Mouse (Mus musculus) CD4-positive, CD25-positive, alpha-beta regulatory T cell, adult 4 months (primary cell): ENCODE data around the gene Dlg1. TPM values are rescaled to one million over a fixed set of nuclear protein-coding genes. Genes with fewer than 3 reads are reported as not detected.
A peak's percentile ranks its signal among the peaks of the same experiment; 100 is the strongest.

ENCODE experiments used
- ATAC-seq: one replicate; pipeline ENCODE4 v1.8.0; 2017
- polyA plus RNA-seq, 2 experiments: library from polyadenylated mRNA; unstranded; fragments of 100-300 nt; shearing (Covaris generic); gene quantifications; one replicate each; pipeline ENCODE4 v1.2.1; 2017

The Dlg1 gene
- 10 to 100 TPM; 23.9 to 29.4 TPM for polyA plus RNA-seq

DNA sequence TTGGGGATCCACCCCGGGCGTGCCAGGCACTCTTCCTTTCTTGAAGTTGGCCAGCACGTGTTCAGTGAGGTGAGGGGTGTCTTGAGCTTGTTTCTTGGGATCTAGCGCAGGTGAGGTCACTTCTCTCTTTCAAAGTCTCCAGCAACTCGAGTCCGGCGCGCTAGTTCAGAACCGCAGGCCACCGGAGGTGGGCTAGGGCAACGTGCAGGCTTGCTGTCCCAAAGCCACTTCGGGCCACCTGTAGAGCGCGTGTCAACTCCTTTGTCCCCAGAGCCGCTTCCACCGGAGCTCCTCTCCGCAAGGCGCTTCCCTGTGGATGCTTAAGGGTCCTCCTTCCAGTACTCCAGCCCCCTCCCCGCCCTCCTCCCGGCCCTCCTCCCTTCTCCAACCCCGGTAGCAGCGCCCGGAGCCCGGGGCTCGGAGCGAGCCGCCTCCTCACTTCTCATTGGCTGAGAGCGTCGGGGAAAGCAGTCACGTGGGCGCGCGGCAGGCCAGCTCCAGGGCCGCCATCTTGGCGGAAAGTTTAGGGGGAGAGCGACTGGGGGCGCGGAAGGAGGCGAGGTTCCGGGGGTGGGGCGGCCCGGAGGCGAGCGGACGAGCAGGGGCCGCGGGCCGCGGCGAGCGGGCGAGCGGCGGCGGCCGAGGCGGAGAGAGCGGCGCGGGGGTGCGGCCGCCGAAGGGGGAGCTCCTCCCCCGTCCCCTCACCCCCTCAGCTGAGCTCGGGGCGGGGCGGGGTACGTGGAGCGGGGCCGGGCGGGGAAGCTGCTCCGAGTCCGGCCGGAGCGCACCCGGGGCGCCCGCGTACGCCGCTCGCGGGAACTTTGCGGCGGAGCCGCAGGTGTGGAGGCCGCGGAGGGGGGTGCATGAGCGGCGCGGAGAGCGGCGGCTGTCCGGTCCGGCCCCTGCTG is at the start of gene Dlg1:
Gene Dlg1 (plus strand): TSS at position 65 of the 908 bp plus-strand sequence.
- ATAC-seq: peak; percentile 87

DNA sequence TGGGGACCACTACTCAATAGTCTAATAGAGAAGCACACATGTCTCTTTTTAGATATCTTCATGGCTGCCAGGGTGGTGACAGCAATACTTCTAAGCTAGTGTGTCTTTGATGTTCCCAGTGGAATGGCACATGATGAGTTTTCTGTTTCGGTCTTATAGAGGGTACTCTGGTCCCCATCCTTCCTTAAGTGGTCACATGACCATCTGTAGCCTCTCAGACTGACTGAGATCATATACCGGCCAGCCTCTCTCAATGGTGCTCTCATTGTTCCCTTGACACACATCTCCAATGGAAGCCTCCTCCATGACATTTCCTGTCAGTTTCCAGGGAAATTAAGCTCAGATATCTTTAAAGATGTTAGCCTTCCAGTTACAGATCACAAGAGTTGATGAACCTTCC is 46.9 kb upstream of the Dlg1 start:
- no peak for ATAC-seq

DNA sequence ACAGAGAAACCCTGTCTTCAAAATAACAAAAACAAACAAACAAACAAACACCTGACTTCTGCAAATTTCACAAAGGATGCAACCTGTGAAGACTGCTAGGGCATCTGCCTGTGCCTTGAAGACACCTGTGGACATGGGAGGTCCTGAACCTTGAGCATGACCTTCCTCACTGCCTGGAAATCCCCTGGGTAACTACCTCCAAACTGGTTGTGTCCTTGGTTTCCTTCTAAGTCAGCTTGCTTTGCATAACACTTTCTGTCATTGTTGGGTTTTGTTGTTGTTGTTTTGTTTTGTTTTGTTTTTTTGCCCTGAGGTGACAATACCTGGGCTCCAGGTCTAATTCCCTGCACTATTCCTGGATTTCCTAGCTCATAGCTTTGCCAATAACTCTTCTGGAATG is 46.1 kb upstream of the Dlg1 start:
- no peak for ATAC-seq

DNA sequence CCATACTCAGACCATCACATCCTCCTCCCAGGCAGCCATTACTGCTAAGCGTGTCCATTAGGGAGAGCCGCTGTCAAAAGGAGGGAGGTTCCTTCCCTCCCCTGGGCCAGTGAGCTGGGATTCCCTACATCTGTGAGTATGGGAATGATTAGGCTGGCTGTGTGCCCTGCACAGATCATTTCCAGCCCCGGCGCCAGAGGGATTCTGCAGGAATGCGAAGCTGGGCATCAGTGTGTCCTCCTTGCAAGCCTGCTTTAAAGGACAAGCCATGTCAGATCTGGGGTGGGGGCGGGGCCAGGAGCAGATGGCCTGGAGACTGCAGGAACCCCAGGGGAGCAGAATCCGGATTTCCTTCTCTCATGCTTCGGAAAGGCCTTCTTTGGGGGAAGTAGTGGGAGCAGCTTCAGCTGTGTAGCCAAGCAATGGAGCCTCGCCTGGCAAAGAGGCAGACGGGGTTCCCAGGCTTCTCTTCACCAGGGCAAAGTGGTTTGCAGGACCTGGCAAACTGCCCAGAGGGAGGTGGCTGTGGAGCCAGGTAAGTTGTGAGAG is 45.3 kb upstream of the Dlg1 start:
- no peak for ATAC-seq

DNA sequence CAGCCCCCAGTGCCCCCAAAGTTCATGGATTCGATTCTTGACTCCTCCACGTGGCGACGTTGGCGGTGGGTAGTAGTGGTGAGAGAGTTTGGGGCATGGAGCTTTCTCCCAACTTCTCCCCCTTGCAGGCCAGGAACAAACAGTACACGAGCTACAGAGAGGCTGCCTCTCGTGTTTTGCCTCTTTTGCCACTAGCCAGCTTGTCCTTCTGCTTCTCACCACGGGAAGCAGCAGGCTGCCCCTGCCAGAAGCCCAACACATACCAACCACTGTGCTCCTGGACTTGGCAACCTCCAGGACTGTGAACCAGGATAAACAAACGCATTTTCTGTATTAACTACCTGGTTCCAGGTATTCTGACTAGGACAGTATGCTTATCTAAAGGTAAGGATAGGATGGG is 44.6 kb upstream of the Dlg1 start:
- no peak for ATAC-seq

DNA sequence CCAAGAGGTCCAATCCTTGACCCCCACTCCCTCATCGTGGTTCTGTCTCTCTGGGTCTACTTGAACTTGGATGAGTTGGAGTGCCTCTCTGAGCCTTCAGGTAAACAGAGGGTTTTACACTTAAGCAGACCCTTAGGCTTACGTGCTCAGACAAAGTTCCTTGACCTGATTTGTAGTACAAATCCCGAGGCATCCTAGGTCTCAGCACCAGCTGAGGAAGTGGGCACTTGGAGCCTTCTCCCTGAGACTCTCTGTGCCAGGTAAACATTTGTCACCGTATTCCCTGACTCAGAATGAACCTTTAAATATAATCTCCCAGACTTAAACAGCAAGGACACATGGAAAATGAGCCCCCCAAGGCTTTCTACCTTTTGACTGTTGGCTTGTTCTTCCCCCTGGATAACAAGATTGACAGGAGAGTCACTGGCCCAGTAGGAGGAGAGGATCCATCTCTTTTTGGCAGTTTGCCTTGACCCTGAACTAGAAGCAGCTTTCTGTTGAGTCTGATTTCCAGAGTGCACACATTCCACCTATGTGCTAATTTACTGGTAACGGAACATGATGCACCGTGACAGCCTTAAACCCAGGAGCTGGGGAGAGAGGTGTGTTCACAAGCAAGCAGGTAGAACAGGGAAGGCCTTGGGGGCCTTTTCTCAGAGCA is 43.4 kb upstream of the Dlg1 start:
- ATAC-seq: no peak

DNA sequence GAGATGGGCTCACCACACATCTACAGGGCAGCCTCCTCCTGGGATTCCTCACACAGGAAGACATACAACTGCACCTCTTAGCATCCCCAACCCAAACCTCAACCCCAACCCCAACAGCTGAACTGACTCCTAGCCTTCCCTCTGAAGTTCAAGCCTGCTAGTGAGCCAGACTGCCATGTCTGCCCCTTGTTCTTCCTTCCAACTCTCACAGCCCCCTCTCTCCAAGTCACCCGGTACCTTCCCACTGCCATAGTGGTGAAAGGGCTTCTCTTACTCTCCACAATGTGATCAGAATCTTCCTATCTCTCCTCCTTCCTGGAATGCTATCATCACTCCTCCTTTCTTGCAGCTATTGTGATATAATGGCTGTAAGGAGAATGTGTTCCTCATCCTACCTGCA is 40.9 kb upstream of the Dlg1 start:
- ATAC-seq: no peak

DNA sequence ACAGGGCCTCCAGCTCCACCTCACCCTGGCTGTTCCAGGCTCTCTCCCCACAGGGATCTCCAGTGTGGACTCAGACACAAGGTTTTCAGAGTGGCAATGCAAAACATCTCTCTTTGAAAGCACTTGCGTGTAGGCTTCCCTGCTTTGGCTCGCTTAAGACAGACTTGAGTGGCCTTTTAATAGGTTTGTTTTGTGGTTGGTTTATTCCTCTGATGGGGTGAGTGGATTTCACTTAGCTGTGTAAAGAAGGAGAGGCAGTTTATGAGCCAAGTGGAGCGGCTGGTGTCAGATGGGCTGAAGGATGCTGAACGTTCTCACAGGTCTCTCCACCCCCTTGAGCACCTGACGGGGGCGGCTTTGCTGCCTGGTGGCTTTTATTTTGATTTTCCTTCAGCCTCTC is 40.1 kb upstream of the Dlg1 start:
- no peak for ATAC-seq

DNA sequence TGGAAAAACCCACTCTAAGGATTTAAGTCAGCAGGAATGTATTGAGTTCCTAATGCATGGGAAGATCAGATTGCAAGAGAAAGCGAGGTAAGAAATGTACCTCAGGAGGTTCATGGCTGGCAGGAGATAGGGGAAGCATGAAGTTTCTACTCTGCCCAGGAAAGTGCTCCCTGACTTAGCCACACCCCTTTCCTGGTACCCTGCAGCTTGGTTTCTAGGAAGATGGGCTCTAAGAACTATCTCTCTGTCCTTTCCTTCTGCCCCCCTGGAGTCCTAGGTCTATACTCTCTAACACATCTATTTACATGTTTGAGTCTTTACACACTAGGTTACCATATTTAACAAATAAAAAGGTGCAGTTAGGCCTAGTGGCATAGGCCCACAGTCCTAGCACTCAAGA is 38.5 kb upstream of the Dlg1 start:
- ATAC-seq: no peak

DNA sequence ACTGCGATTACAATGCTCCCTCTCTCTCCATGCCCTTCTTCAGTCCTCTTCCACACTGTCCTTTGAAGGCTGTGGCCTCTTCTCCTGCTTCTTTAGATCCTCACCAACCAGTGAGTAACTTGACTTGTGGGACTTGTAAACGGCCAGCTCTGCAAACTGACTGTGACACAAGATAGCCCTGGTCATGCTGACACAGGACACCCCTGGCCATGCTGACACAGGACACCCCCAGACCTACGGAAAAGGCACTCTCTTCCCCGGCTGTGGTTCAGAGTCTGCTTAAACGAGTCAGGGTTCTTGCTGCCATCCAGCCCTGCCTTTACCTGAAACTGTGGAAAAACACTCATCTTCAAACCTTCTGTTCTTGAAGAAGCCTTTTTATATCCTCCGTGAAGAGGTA is 36.9 kb upstream of the Dlg1 start:
- ATAC-seq: no peak

DNA sequence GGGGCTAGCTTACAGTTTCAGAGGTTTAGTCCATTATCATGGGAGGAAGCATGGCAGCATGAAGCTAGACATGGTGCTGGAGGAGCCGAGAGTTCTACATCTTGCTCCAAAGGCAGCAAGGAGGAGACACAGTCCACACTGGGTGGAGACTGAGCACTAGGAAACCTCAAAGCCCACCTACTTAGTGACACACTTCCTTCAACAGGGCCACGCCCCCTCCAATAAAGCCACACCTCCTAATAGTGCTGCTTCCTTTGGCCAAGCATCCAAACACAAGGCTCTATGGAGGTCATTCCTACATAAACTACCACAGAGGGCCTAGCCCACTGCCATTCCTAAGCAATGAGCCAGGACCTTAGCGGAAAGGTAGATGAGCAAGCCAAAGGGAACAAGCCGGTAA is 32.9 kb upstream of the Dlg1 start:
- no peak for ATAC-seq

DNA sequence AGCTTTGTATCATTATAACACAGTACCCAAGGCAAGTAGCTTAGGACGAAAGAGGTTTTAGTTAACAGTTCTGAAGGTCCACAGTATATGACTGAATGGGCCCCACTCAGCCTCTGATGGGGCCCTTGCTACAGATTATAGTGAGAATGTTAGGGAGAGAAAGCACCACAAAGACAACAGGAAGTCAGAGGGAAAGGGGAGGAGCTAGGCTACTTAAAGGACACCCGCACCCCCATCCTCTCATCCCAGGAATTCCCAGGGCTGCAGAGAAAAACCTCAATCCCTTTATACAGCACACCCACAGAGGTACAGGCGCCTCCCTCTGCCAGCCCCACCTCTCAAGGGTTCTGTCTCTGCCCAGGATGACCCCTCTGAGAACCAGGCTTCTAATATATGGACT is 32.2 kb upstream of the Dlg1 start:
- no peak for ATAC-seq

DNA sequence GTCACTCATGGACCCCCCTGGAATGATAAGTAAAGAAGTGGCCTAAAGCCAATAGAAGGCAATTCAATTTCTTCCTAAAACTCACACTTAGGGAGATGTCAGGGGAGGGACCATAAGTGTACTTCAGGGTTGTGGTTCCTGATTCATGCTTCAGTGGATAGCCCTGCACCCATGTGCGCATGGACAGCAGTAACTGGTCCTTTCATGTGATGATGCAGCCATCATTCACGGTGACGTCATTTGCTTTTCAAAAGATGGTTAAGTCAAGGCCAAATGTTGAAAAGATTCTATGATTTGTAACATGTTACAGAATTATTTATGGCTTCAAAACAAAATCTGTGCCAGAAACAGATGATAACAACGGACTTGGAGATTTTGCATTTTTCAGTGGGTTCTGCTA is 28.9 kb upstream of the Dlg1 start:
- ATAC-seq: no peak

DNA sequence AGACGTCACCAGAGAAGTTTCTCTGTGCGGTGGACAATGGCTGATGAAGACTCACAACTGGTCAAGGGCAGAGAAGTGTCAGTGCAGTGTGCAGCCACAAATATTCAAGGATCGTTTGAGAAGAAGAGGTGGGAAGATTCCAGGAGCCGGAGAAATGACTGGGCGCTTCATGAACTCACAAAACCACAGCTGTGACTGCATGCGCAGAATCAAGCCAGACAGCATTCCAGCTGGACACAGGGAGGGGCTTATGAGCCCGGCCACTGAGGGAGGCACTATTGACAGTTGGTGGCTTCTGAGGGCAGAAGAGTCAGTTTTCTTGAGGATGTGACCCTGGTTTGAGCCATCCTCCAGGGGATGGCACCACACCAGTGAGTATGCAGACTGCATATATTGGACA is 24.9 kb upstream of the Dlg1 start:
- no peak for ATAC-seq

DNA sequence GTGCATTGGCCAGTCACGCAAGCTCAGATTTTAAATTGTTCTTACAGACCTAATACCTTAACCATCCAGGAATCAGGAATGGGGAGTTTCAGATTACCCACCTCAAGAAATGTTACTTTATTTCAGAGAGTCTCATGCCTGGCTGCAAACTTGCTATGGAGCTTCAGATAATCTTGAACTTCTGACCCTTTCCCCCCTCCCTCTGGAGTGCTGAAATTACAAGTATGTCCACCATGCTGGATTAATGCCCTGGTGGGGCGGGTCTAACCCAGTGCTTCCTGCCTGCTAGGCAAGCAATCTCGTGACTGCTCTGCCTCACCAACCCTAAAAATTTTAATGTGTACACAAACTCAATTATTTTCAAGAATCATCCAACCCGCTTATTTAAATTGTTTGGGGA is 23.3 kb upstream of the Dlg1 start:
- ATAC-seq: no peak

DNA sequence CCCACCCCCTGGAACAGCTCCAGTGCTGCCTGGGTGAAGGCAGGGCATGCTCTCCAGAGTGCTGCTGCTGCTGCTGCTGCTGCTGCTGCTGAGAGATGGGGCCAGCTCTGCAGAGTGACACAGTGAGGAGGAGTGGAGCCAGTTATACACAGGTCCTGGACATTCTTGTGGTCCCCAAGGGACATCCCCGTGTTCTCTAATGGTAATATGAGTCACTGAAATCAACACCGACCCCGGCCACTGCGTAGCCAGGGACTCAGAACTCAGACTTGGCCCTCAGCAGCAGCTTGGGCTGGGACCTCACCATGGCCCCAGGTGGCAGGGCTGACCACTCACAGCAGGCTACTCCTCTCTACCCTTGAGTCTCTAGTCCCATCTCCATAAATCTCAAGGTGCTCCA is 21.5 kb upstream of the Dlg1 start:
- ATAC-seq: no peak

DNA sequence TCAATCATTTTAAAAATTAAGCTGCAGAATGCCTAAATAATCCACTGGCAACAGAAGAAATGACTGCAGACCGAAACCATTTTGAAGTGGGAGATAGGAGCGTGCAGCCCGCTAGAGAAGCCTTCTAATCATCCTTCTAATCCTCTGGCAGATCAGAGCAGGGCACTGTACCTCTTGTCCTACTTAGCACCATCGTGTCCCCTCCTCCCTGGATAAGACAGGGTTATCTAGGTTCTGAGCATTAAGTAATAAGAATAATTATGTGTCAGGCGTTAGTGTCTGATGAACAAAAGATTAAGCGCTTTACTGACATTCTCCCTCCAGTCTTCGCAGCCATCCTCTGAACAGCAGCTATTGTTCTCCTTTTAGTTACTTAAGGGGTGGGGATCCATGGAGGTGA is 16.0 kb upstream of the Dlg1 start:
- ATAC-seq: no peak

DNA sequence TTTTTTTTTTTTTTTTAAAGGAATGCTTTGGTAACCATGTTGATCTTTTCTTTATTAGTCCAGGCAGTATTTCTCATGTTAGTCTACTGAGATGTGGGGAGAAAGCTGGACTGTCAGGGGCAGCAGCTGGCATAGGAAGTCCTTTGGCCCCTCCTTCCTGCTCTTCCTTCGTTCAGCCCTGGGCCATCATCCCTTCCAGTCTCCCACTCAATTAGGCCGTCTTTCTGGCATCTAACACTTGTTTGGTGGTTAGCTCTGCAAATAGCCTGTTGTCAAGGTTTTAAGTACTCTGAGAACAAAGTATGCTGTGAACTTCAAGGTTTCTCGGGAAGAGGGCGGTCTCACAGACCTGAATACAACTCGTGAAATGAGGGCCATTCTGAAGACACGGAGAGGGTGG is 12.5 kb upstream of the Dlg1 start:
- no peak for ATAC-seq

DNA sequence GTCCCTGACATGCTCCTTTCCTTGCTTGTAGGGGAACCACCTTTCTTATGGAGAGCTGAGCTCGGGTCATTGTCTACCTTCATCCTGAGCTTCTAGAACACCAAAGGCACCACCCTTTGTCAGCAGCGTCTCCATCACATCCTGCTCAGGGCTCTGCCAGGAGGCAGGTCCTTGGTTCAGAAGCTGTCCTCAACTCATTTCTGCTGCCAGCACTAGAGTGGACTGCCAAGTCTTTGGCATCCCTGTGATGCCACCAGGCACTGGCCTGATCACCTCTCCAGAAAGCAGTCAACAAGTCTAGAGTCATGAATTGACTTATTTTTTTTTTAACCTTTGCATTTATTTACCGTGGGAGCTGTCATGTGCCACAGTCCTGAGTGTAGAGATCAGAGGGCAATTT is 11.7 kb upstream of the Dlg1 start:
- ATAC-seq: no peak

DNA sequence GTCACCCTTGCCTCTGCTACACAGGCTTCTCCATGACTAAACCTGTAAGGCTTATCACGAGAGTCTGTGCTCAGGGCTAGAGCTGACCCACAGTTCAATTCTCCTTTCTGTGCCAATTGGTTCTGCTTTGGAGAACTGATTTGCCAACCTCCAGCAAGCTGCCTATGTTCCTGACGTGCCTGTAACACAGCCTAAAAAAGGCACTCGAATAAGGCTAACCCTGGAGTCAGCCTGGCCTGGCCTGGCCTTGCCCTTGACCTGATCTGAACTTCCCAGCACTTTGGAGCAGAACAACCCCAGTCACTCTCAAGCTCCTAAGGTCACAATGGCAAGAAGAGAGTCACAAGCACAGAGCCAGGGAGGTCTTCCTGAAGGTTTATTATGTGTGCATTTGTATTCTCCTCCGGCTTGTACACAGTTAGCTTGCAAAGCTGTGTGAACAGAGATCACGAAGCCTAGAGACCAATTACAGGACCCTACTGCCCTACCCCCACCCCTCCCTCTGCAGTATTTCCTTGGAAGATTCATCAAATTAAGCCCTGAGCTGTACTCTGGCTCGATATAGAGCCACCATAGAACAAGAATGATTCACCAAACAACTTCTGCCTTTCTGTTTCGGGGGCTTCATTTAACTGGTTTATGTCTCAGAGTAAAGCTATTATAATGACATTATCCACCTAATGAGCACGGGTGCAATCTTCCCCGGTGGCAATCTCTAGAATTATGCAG is 11.0 kb upstream of the Dlg1 start:
- ATAC-seq: no peak

DNA sequence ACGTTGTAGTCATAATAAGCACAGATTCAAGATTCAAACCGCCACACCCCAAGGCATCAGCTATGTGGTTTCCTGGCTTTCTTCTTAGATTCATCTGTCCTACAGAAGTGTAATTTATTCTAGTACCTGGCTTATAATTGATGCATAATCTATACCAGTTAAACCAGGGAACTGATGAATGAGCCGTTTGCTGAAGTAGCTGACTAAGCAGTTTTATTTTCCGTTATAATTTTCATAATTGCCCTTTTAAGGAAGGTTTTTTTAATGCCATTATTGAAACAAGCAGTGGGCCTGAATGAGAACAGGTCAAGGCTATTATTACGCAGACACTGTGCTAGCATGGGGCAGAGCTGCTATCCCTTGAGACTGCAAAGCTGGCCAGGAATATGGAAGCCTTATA is 9.6 kb upstream of the Dlg1 start:
- ATAC-seq: no peak

DNA sequence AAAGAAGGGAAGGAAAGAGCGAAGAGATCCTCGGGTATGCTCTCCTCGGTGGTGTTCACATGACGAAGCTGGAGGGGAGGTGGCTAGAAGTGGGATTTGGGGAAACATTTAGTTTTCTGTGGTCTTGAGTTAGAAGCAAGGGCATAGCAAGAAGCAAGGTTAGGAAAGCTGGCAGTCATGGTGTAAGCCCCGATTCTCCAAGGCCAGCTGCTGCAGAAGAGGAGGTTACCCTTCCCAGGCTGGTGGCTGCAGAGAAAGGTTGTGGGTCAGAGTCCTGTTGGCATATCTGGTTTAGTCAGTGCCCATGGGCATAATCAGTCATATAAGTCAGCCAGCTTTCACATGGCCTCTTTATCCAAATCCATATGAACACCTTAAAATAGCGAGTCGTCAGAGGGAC is 9.2 kb upstream of the Dlg1 start:
- no peak for ATAC-seq

DNA sequence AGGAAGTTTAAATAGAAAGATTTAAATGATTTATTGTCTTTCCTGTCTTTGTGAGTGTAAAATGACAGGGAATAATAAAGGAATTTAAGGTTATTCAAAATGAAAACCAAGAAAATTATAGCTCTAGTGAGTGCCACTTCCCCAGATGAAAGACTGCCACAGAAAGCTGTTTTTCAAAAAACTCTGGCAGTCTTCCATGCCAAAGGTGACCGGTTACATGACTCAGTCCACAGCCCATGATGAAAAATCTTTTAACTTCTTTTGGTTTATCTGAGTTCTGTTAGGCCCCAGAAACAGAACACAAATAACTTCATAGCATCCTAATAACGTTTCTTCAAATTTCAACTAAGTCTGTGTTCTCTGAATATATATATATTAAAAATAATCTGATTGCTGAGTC is 7.7 kb upstream of the Dlg1 start:
- no peak for ATAC-seq
